Mouse (Mus musculus) heart, adult 2 months (tissue): ENCODE data around the gene Gm1140. TPM values are rescaled to one million over a fixed set of nuclear protein-coding genes. Genes with fewer than 3 reads are reported as not detected.
"Not testable (repeated sequence)": the region's sequence is repeated elsewhere in the genome, so short reads cannot be mapped to it uniquely, and the experiment has no call there.

Experiments
- DNase-seq, 2 experiments: peaks; one replicate each; pipeline ENCODE4 v3.0.0; 2021
- H3K27ac ChIP-seq: fragments of 200-600 bp; 2 replicates; pipeline ENCODE4 v1.8.1; 2022
- H3K27me3 ChIP-seq: fragments of 200-500 bp; 2 replicates; pipeline ENCODE4 v1.6.1; 2012; ENCODE audit warnings: mild to moderate bottlenecking, low read length, inconsistent platforms, mixed read lengths; ENCODE audit not compliant: control insufficient read depth, insufficient read depth
- H3K36me3 ChIP-seq: fragments of 200-500 bp; 2 replicates; pipeline ENCODE4 v1.6.1; 2012; ENCODE audit warnings: low read length, inconsistent platforms; ENCODE audit not compliant: control insufficient read depth, insufficient read depth
- H3K4me1 ChIP-seq: fragments of 200-500 bp; 2 replicates; pipeline ENCODE4 v1.6.1; 2011; ENCODE audit warnings: low read length; ENCODE audit not compliant: control insufficient read depth, insufficient read depth
- H3K4me3 ChIP-seq: fragments of 200-600 bp; 2 replicates; pipeline ENCODE4 v1.8.1; 2022
- H3K79me2 ChIP-seq: fragments of 200-500 bp; replicated peaks from 2 replicates; pipeline ENCODE4 v1.6.1; 2012; ENCODE audit warnings: mild to moderate bottlenecking, inconsistent platforms, low read length, moderate library complexity, mixed read lengths; ENCODE audit not compliant: control insufficient read depth, insufficient read depth
- H3K9ac ChIP-seq: fragments of 200-500 bp; 2 replicates; pipeline ENCODE4 v1.6.1; 2012; ENCODE audit warnings: low read depth, mild to moderate bottlenecking, control low read depth, inconsistent platforms, low read length, mixed read lengths
- WGBS: fragments of 180-500 bp; shearing (Covaris S2); methylation state at CpG from one replicate; pipeline ENCODE4 v1.1.7; 2018; 5-methylcytosine and 5-hydroxymethylcytosine counted together
- intact Hi-C: fragments of 180-260 bp; cut with DNase I; formaldehyde crosslinking; loops from one replicate; pipeline ENCODE4 v1.15.1; 2025
- long read RNA-seq: library from polyadenylated mRNA; stranded (forward); transcript quantifications from one replicate; pipeline ENCODE4 v2.0.0, GENCODE M21; 2021
- polyA plus RNA-seq: library from polyadenylated mRNA; depleted of rRNA; stranded (reverse); fragments of >200 nt; gene quantifications from 2 replicates; pipeline ENCODE4 v1.2.3, GENCODE M21; 2012; rRNA removed
- total RNA-seq, 2 experiments: library from RNA; stranded (reverse); gene quantifications; 2 replicates each; pipeline ENCODE4 v1.2.3; 2021

Gene Gm1140
- total RNA-seq (not detected), polyA plus RNA-seq (not detected in 2 replicates)
- long read RNA-seq = 0 reads

DNA sequence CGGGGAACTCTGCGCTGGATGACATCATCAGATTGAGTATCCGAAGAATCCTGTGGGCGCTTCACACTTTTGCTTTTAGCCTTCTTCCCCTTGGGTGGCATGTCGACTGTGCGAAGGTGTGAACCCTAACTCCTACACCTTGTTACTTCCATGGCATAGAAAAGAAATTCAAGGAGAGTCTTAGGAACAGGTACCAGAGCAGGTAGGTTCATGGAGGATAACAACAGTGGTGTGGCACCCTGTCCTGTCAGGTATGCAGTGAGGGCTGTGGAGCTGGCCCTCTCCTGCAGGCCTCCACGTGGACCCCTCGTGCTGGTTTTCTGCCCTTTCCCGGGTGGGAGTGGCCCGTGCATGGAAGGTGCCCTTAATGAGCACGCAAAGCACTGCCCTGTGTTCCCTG lies at the start of gene Gm1140:
Gene Gm1140 (minus strand): TSS at position 101 of the 400 bp plus-strand sequence.
- WGBS = 67% methylated on average over 1 of the region's 11 CpGs
- not testable (repeated sequence) for H3K27me3 ChIP-seq

DNA sequence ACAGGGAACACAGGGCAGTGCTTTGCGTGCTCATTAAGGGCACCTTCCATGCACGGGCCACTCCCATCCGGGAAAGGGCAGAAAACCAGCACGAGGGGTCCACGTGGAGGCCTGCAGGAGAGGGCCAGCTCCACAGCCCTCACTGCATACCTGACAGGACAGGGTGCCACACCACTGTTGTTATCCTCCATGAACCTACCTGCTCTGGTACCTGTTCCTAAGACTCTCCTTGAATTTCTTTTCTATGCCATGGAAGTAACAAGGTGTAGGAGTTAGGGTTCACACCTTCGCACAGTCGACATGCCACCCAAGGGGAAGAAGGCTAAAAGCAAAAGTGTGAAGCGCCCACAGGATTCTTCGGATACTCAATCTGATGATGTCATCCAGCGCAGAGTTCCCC lies 2.0 kb upstream of the Gm1140 start, which contains the start of gene Gm14692:
Gene Gm14692 (plus strand): TSS at position 301 of the 400 bp plus-strand sequence.
- H3K4me1 ChIP-seq, H3K79me2 ChIP-seq, H3K9ac ChIP-seq, H3K36me3 ChIP-seq, intact Hi-C loops, H3K27ac ChIP-seq, H3K4me3 ChIP-seq, DNase-seq, H3K27me3 ChIP-seq: not testable (repeated sequence)
- 83% methylated on average over 5 of the region's 10 CpGs for WGBS

More for the DNA sequence above, at the start of gene Gm1140:
- H3K27ac ChIP-seq, H3K9ac ChIP-seq, H3K4me1 ChIP-seq, intact Hi-C loops, H3K36me3 ChIP-seq, H3K4me3 ChIP-seq, DNase-seq, H3K79me2 ChIP-seq: not testable (repeated sequence)

Other genes with a start within 250 kb of the Gm1140 start
- not detected for gene Gm14692, start 2.1 kb upstream of the Gm1140 start, total RNA-seq
- gene Gm14692, start 2.1 kb upstream of the Gm1140 start, polyA plus RNA-seq = not detected in 2 replicates
- gene 4933436I01Rik, start 227.9 kb upstream of the Gm1140 start, total RNA-seq = not detected
- gene 4933436I01Rik, start 227.9 kb upstream of the Gm1140 start, polyA plus RNA-seq = not detected in 2 replicates